Mouse (Mus musculus): ENCODE results near the gene Ldhc. TPM values are rescaled to one million over a fixed set of nuclear protein-coding genes. Genes with fewer than 3 reads are reported as not detected.

The Ldhc gene
- polyA plus RNA-seq, 1 experiment from 2014 or later, result 0.26 TPM

- Histone ChIP-seq H3K36me3 (peaks cover 27% of the 10 kb centered on the region), H3K9me3 (no peaks in the 10 kb centered on the region), H3K4me2 (peak overlapping the region; percentile 82), H3K4me1 (peaks cover 28% of the 10 kb centered on the region), H3K27me3 (0 out of 2 replicates have a peak, but pooled peaks cover 4% of the 10 kb centered on the region), H3K9ac (peak overlapping the region; percentile 94), H3K27ac (peak overlapping the region; percentile 98), H3K4me3 (peak overlapping the region; percentile 87)
- ATAC-seq (ENCODE audit: insufficient number of reproducible peaks, low FRiP score, low TSS enrichment, low read depth), result peak; percentile 88
- under 1% methylated on average over 50 of the region's 51 CpGs for WGBS
Measured at GRCm38 (mm10) chr7:46845211-46845977, 15.6 kb upstream of the Ldhc start.

DNA sequence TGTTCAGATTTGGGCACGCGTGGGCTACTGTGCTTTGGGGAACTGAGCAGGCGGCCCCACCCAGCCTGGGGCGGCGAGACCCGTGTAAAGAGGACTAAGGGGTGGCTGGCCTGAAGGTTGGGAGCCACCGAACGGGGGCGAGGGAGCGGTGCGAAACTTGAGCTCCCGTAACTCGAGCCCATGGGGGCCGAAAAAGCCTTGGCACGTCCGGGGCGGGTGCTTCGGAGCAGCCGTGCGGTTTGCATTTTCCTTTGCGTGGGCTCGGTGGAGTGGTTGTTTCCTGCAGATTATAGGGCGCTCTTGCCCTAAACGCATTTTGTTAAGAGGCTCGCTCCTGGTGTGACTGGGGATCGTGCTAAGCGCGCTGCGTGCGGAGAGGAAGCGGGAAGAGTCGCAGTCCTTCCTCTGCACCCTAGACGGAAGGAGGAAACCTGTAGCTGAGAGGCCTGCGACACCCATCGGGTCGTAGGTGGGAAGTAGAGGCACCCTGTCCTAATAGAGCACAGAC, 15.0 kb upstream of the Ldhc start:
- Histone ChIP-seq H3K4me1 (peaks cover 28% of the 10 kb centered on the region), H3K4me3 (peak overlapping the region; percentile 87), H3K27ac (peak overlapping the region; percentile 98), H3K9ac (peak overlapping the region; percentile 94), H3K9me3 (no peaks in the 10 kb centered on the region), H3K4me2 (peak overlapping the region; percentile 82), H3K36me3 (peaks cover 32% of the 10 kb centered on the region), H3K27me3 (0 out of 2 replicates have a peak, but pooled peaks cover 4% of the 10 kb centered on the region)
- peak; percentile 3; the same call in 1 of the 2 replicates for ATAC-seq (ENCODE audit: insufficient number of reproducible peaks, low FRiP score, low TSS enrichment, low read depth)
- WGBS, result under 1% methylated on average over 36 of the region's 36 CpGs

- Histone ChIP-seq H3K27ac (peak overlapping the region; percentile 98), H3K4me3 (peak overlapping the region; percentile 87), H3K4me1 (peaks cover 25% of the 10 kb centered on the region), H3K9me3 (no peaks in the 10 kb centered on the region), H3K4me2 (peak overlapping the region; percentile 82), H3K36me3 (peaks cover 38% of the 10 kb centered on the region), H3K9ac (peak overlapping the region; percentile 94), H3K27me3 (no peaks in the 10 kb centered on the region)
- peak; percentile 21; the same call in 1 of the 2 replicates for ATAC-seq (ENCODE audit: insufficient number of reproducible peaks, low FRiP score, low TSS enrichment, low read depth)
- 1% methylated on average over 28 of the region's 28 CpGs for WGBS
Measured at GRCm38 (mm10) chr7:46846486-46847244, 14.3 kb upstream of the Ldhc start.

DNA sequence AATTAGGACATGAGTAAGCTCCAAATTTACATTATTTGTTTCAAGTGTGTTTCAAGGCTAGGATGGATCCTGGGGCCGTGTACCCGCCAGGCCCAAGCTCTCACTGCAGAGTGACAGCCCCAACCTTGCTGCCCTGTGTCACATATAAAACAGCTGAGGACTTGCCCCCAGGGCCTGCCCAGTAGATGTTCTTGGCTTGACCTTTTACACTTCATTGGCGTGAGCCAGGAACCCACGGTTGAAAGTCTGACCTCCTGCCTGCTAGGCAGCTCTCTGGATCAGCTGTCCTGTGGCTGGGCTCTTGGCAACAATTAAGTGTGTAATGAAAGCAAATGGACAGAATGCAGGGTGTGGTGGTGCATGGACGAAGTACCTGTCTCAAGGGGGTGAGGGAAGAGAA, 11.7 kb upstream of the Ldhc start:
- Histone ChIP-seq H3K36me3 (peaks cover 64% of the 10 kb centered on the region), H3K9ac (no peak overlapping the region), H3K9me3 (no peaks in the 10 kb centered on the region), H3K4me1 (peaks cover 25% of the 10 kb centered on the region), H3K4me2 (no peak overlapping the region), H3K27me3 (no peaks in the 10 kb centered on the region), H3K4me3 (no peak overlapping the region), H3K27ac (no peak overlapping the region)
- ATAC-seq (ENCODE audit: insufficient number of reproducible peaks, low FRiP score, low TSS enrichment, low read depth), result no peak
- WGBS, result 80% methylated on average over 5 of the region's 5 CpGs

DNA sequence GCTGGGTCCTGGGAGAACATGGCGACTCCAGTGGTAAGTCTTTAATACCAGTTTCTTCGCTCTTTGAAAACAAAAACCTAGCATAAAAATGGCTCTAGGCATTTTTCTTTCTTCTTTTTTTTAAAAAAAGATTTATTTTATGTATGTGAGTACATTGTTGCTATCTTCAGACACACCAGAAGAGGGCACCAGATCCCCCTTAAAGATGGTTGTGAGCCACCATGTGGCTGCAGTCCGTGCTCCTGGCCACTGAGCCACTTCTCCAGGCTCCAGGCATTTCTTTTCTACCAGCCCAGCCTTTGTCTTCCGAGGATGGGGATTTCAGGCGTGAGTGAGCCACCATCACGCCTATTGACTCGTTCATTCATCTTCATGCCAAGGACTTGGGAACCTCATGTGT, 10.0 kb upstream of the Ldhc start:
- Histone ChIP-seq H3K4me2 (no peak overlapping the region), H3K4me3 (no peak overlapping the region), H3K27me3 (no peaks in the 10 kb centered on the region), H3K36me3 (peaks cover 82% of the 10 kb centered on the region), H3K27ac (no peak overlapping the region), H3K4me1 (peaks cover 15% of the 10 kb centered on the region), H3K9ac (no peak overlapping the region), H3K9me3 (no peaks in the 10 kb centered on the region)
- no peak for ATAC-seq (ENCODE audit: insufficient number of reproducible peaks, low FRiP score, low TSS enrichment, low read depth)
- WGBS, result 81% methylated on average over 7 of the region's 7 CpGs

DNA sequence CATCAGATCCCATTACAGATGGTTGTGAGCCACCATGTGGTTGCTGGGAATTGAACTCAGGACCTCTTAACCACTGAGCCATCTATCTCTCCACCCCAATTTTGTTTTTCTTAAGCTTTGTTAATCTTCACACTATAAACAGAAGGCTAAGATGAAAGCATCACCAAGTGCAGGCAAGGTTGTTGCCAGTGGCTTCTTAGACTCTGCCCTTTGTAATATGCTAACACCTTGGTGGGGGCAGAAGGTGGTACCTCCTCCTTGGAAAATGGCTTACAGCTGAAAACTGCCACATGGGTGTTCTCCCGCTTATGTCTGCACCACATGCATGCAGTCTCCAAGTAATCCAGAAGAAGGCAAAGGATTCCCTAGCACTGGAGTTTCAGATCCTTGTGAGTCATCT, 8.3 kb upstream of the Ldhc start:
- no peak for ATAC-seq (ENCODE audit: insufficient number of reproducible peaks, low FRiP score, low TSS enrichment, low read depth)
- peaks cover 83% of the 10 kb centered on the region for H3K36me3 ChIP-seq
- H3K27ac ChIP-seq, result no peak overlapping the region
- no peak overlapping the region for H3K9ac ChIP-seq
- H3K4me2 ChIP-seq, result no peak overlapping the region
- no peak overlapping the region for H3K4me3 ChIP-seq
- H3K4me1 ChIP-seq, result peaks cover 5% of the 10 kb centered on the region; the same call in 1 of the 2 replicates
- H3K27me3 ChIP-seq, result no peaks in the 10 kb centered on the region
- no peaks in the 10 kb centered on the region for H3K9me3 ChIP-seq
- 76% methylated on average over 1 of the region's 1 CpGs for WGBS

- no peak overlapping the region for H3K4me3 ChIP-seq
- no peak for ATAC-seq (ENCODE audit: insufficient number of reproducible peaks, low FRiP score, low TSS enrichment, low read depth)
- H3K4me2 ChIP-seq, result no peak overlapping the region
- no peak overlapping the region for H3K27ac ChIP-seq
- no peak overlapping the region for H3K9ac ChIP-seq
- 0 out of 2 replicates have a peak, but pooled peaks cover 4% of the 10 kb centered on the region for H3K4me1 ChIP-seq
- no peaks in the 10 kb centered on the region for H3K9me3 ChIP-seq
- no peaks in the 10 kb centered on the region for H3K27me3 ChIP-seq
- WGBS, result 88% methylated on average over 9 of the region's 9 CpGs
- peaks cover 77% of the 10 kb centered on the region for H3K36me3 ChIP-seq
Measured at GRCm38 (mm10) chr7:46853365-46853764, 7.6 kb upstream of the Ldhc start.

- Histone ChIP-seq H3K27ac (no peak overlapping the region), H3K36me3 (peaks cover 54% of the 10 kb centered on the region)
- ATAC-seq (ENCODE audit: insufficient number of reproducible peaks, low FRiP score, low TSS enrichment, low read depth), result no peak
Measured at GRCm38 (mm10) chr7:46855866-46856560, 5.0 kb upstream of the Ldhc start.

DNA sequence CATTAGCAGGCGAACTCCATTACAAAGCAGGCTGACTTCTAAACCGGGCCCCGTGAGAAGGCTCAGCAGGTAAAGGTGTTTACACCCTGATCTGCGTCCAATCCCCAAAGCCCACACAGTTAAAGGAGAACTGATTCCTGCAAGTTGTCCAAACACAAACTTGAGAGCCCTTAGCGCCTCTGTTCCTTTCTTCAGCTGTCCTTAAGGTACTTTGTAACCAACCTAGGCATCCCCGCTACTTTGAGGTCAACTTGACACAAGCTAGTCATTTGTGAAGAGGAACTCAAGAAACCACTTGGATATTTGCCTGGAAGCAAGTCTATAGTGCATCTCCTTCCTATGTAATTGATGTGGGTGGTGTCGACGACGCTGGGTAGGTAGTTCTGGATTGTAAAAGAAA, 3.6 kb upstream of the Ldhc start:
- Histone ChIP-seq H3K27me3 (no peaks in the 10 kb centered on the region), H3K4me2 (no peak overlapping the region), H3K36me3 (peaks cover 40% of the 10 kb centered on the region), H3K9me3 (no peaks in the 10 kb centered on the region), H3K4me3 (no peak overlapping the region), H3K27ac (no peak overlapping the region), H3K9ac (no peak overlapping the region), H3K4me1 (no peaks in the 10 kb centered on the region)
- 69% methylated on average over 9 of the region's 9 CpGs for WGBS
- ATAC-seq (ENCODE audit: insufficient number of reproducible peaks, low FRiP score, low TSS enrichment, low read depth), result no peak

More at GRCm38 (mm10) chr7:46855866-46856560, 5.0 kb upstream of the Ldhc start:
- Histone ChIP-seq H3K9ac (no peak overlapping the region), H3K4me1 (no peaks in the 10 kb centered on the region), H3K9me3 (no peaks in the 10 kb centered on the region), H3K27me3 (no peaks in the 10 kb centered on the region), H3K4me2 (no peak overlapping the region), H3K4me3 (no peak overlapping the region)
- 69% methylated on average over 7 of the region's 7 CpGs for WGBS

DNA sequence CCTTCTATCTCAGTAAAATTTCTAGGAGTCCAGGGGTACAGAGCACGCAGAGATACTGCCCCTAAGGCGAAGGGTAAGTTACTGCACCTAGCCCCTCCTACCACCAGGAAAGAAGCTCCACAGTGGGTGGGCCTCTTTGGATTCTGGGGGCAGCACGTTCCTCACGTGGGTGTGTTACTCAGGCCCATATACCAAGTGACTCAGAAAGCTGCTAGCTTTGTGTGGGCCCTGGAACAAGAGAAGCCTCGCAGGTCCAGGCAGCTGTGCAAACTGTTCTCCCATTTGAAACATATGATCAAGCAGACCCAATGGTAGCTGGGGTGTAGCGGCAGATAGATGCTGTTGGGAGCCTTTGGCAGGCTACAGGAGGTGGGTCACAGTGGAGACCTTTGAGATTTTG, 2.0 kb upstream of the Ldhc start:
- Histone ChIP-seq H3K9me3 (no peaks in the 10 kb centered on the region), H3K36me3 (peaks cover 24% of the 10 kb centered on the region), H3K4me3 (no peak overlapping the region), H3K4me2 (no peak overlapping the region), H3K4me1 (no peaks in the 10 kb centered on the region), H3K27ac (no peak overlapping the region), H3K9ac (no peak overlapping the region), H3K27me3 (no peaks in the 10 kb centered on the region)
- 0 out of 2 replicates have a peak, but pooled peaks have one; percentile 40 for ATAC-seq (ENCODE audit: insufficient number of reproducible peaks, low FRiP score, low TSS enrichment, low read depth)
- WGBS, result 54% methylated on average over 6 of the region's 6 CpGs

GRCm38 (mm10) chr7:46871988-46872387, 11.0 kb downstream of the Ldhc start:
- 64% methylated on average over 4 of the region's 4 CpGs for WGBS
- Histone ChIP-seq H3K27ac (no peak overlapping the region), H3K9ac (no peak overlapping the region), H3K9me3 (no peaks in the 10 kb centered on the region), H3K4me2 (no peak overlapping the region), H3K27me3 (no peaks in the 10 kb centered on the region), H3K36me3 (no peaks in the 10 kb centered on the region), H3K4me3 (no peak overlapping the region), H3K4me1 (no peaks in the 10 kb centered on the region)
- ATAC-seq (ENCODE audit: insufficient number of reproducible peaks, low FRiP score, low TSS enrichment, low read depth), result no peak

Data from limb, embryonic 15.5 days (tissue).